8 mouse cellular contexts compared by ENCODE assay signal in the genomic region with DNA sequence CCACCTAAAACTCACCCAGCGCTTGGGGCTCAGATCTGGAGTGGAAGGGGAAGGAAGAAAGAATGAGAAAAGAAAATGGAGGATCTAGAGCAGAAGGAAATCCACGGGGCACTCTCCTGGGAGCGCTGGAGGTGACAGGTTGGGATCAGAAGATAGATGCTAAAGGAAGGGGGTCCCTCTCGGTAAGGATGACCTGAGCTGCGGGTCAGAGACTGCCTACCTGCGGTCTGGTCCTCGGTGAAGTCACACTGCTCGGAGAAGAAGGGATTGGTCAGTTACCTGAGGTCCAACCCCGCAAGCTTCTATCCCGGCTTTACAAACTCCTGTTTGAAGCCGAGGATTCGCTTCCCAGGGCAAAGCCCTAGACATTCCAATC. TPM values are rescaled to one million over a fixed set of nuclear protein-coding genes. Genes with fewer than 3 reads are reported as not detected.
DNase-seq lines count a peak whose midpoint lies in the region; ATAC-seq lines count a peak whose summit lies in the region.

No protein-coding gene starts in this region.

- peak; percentile 26 for DNase-seq in embryo, embryonic 10 days (ENCODE audit: low spot score)
- no peak for DNase-seq in embryo, embryonic 9.5 days (ENCODE audit: extremely low spot score)
- DNase-seq in retina, postnatal 7 days (ENCODE audit: low read depth, low spot score): peak; percentile 16
- DNase-seq in retina, embryonic 14.5 days (ENCODE audit: low spot score): no peak
- no peak for DNase-seq in adrenal gland, postnatal 10 days
- no peak for DNase-seq in layer of hippocampus, postnatal 10 days (ENCODE audit: low spot score in 2 of 2)

- peak overlapping the region; percentile 95 for H3K9ac ChIP-seq in intestine, embryonic 16.5 days (ENCODE audit: low read depth, low read length)
- H3K9ac ChIP-seq in neural tube, embryonic 13.5 days: peak overlapping the region; percentile 96

- no peaks in the 10 kb centered on the region for H3K27me3 ChIP-seq in intestine, embryonic 16.5 days (replicated peaks; ENCODE audit: control insufficient read depth, insufficient read depth, low read length)
- H3K27me3 ChIP-seq in neural tube, embryonic 13.5 days: no peaks in the 10 kb centered on the region

- H3K4me3 ChIP-seq in intestine, embryonic 16.5 days (ENCODE audit: low read length): peak overlapping the region; percentile 87
- H3K4me3 ChIP-seq in neural tube, embryonic 13.5 days: peak overlapping the region; percentile 87

- peak; percentile 29 for ATAC-seq in intestine, embryonic 16.5 days
- peak; percentile 48 for ATAC-seq in neural tube, embryonic 13.5 days (ENCODE audit: low read depth)

- H3K36me3 ChIP-seq in intestine, embryonic 16.5 days (ENCODE audit: control insufficient read depth, insufficient read depth, low read length): peaks cover 8% of the 10 kb centered on the region; the same call in 1 of the 2 replicates
- peaks cover 36% of the 10 kb centered on the region for H3K36me3 ChIP-seq in neural tube, embryonic 13.5 days

- under 1% methylated on average over 12 of the region's 12 CpGs for WGBS in intestine, embryonic 16.5 days
- WGBS in neural tube, embryonic 13.5 days: 0% methylated on average over 12 of the region's 12 CpGs

- peaks cover 32% of the 10 kb centered on the region for H3K4me1 ChIP-seq in intestine, embryonic 16.5 days (ENCODE audit: control insufficient read depth, insufficient read depth, low read length)
- peaks cover 61% of the 10 kb centered on the region for H3K4me1 ChIP-seq in neural tube, embryonic 13.5 days (replicated peaks)

- peak overlapping the region; percentile 78 for H3K4me2 ChIP-seq in intestine, embryonic 16.5 days (ENCODE audit: low read depth, low read length)
- peak overlapping the region; percentile 76 for H3K4me2 ChIP-seq in neural tube, embryonic 13.5 days

- H3K27ac ChIP-seq in intestine, embryonic 16.5 days (ENCODE audit: low read length): peak overlapping the region; percentile 98
- peak overlapping the region; percentile 97 for H3K27ac ChIP-seq in neural tube, embryonic 13.5 days (replicated peaks)

- H3K9me3 ChIP-seq in intestine, embryonic 16.5 days (ENCODE audit: control insufficient read depth, low read length): no peaks in the 10 kb centered on the region
- H3K9me3 ChIP-seq in neural tube, embryonic 13.5 days: no peaks in the 10 kb centered on the region

RNA-seq across cellular contexts. Expression of a gene that starts 0.6 kb away (rescaled TPM):
- polyA plus RNA-seq in intestine, embryonic 16.5 days (2015; fragmentation: Nextera tagmentation; extraction: Ambion mirVana): 1,841 and 1,876 TPM in 2 replicates
- polyA plus RNA-seq in neural tube, embryonic 13.5 days (2015; fragmentation: Nextera tagmentation; extraction: Ambion mirVana): 1,017 and 1,105 TPM in 2 replicates
- 100 to 1,000 TPM; 739 to 765 TPM for total RNA-seq in adrenal gland, postnatal 10 days (2021)
- total RNA-seq in layer of hippocampus, postnatal 10 days (2021): 100 to 1,000 TPM; 608 to 632 TPM

RNA-seq across cellular contexts. Expression of a gene that starts 5.2 kb away (rescaled TPM):
- polyA plus RNA-seq in intestine, embryonic 16.5 days (2015; fragmentation: Nextera tagmentation; extraction: Ambion mirVana): 2.8 TPM in 2 replicates
- polyA plus RNA-seq in neural tube, embryonic 13.5 days (2015; fragmentation: Nextera tagmentation; extraction: Ambion mirVana): 4.1 and 5.0 TPM in 2 replicates
- total RNA-seq in adrenal gland, postnatal 10 days (2021): 10 to 100 TPM; 10.9 to 17.3 TPM
- 10 to 100 TPM; 25.5 to 29.3 TPM for total RNA-seq in layer of hippocampus, postnatal 10 days (2021)

RNA-seq across cellular contexts. Expression of a gene that starts 32.4 kb away (rescaled TPM):
- polyA plus RNA-seq in intestine, embryonic 16.5 days (2015; fragmentation: Nextera tagmentation; extraction: Ambion mirVana): 24.4 and 25.7 TPM in 2 replicates
- 31.5 and 35.1 TPM in 2 replicates for polyA plus RNA-seq in neural tube, embryonic 13.5 days (2015; fragmentation: Nextera tagmentation; extraction: Ambion mirVana)
- 10 to 100 TPM; 31.5 to 41.5 TPM for total RNA-seq in adrenal gland, postnatal 10 days (2021)
- 10 to 100 TPM; 10.1 to 11.9 TPM for total RNA-seq in layer of hippocampus, postnatal 10 days (2021)

RNA-seq across cellular contexts. Expression of a gene that starts 34.3 kb away (rescaled TPM):
- 46.6 and 51.1 TPM in 2 replicates for polyA plus RNA-seq in intestine, embryonic 16.5 days (2015; fragmentation: Nextera tagmentation; extraction: Ambion mirVana)
- polyA plus RNA-seq in neural tube, embryonic 13.5 days (2015; fragmentation: Nextera tagmentation; extraction: Ambion mirVana): 176 and 184 TPM in 2 replicates
- total RNA-seq in adrenal gland, postnatal 10 days (2021): 100 to 1,000 TPM in 1 of 2 experiments, 10 to 100 TPM in 1; 94.1 to 123 TPM
- total RNA-seq in layer of hippocampus, postnatal 10 days (2021): 100 to 1,000 TPM; 205 to 222 TPM

RNA-seq across cellular contexts. Expression of a gene that starts 54.3 kb away (rescaled TPM):
- polyA plus RNA-seq in intestine, embryonic 16.5 days (2015; fragmentation: Nextera tagmentation; extraction: Ambion mirVana): 13.3 and 13.6 TPM in 2 replicates
- polyA plus RNA-seq in neural tube, embryonic 13.5 days (2015; fragmentation: Nextera tagmentation; extraction: Ambion mirVana): 19.4 and 19.9 TPM in 2 replicates
- total RNA-seq in adrenal gland, postnatal 10 days (2021): 10 to 100 TPM; 10.5 to 14.7 TPM
- total RNA-seq in layer of hippocampus, postnatal 10 days (2021): 10 to 100 TPM; 12.2 to 14.0 TPM

Comparison
In these comparisons a context has a peak if more than half of its experiments do, and no peak if none do; other contexts are left out.
1. DNase-seq: peak in embryo, embryonic 10 days (single experiment) and retina, postnatal 7 days (single experiment); none in embryo, embryonic 9.5 days (single experiment), retina, embryonic 14.5 days (single experiment), adrenal gland, postnatal 10 days (single experiment) and layer of hippocampus, postnatal 10 days (0 of 2).